Mouse (Mus musculus): Measurements from ENCODE around the gene Sp2.

The Sp2 gene

DNA sequence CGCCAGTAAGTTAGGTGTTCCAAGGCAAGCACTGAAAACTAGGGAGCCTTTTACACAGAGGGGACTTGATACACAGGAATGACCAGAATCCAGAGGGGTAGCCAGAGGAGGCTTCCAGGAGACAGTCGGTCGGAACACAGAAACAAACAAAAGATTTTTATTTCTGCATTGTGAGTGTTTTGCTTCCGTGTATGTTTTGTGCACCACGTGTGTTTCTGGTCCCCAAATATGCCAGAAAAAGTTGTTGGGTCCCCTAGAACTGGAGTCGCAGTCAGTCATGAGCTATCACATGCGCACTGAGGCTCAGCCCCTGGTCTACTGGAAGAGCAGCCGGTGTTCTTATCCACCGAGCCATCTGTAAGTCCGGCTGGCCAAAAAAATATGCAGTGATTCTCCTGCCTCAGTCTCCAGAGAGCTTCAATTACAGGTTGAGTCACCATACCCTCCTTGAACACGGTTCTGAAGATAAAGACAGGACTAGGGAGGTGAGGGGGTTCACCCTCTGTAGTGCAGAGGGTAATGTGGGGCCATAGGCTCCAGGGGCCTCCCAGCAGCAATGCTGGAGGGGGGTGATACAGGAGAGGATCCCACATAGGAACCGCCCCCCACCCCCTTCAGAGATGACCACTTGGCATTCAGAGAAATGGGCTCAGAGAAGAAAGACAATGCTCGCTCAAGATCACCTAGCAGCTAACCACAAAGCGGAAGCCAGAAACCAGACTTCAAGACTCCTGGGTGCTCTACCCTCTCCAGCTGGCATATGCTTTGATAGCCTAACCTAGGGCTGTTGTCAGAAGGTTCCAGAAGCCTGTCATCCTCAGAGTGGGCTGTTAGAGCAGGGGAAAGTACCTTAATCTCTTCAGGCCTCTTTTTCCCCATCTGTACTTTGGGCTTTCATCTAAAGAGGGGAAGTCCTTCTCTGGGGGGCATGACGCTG is 13.3 kb upstream of the Sp2 start:
- DNase-seq (ENCODE audit: low spot score in 2 of 2): peak; percentile 67 to 69

- no peak for DNase-seq (ENCODE audit: low spot score in 2 of 2)
Measured at GRCm38 (mm10) chr11:96995031-96995430, 12.3 kb upstream of the Sp2 start.

DNA sequence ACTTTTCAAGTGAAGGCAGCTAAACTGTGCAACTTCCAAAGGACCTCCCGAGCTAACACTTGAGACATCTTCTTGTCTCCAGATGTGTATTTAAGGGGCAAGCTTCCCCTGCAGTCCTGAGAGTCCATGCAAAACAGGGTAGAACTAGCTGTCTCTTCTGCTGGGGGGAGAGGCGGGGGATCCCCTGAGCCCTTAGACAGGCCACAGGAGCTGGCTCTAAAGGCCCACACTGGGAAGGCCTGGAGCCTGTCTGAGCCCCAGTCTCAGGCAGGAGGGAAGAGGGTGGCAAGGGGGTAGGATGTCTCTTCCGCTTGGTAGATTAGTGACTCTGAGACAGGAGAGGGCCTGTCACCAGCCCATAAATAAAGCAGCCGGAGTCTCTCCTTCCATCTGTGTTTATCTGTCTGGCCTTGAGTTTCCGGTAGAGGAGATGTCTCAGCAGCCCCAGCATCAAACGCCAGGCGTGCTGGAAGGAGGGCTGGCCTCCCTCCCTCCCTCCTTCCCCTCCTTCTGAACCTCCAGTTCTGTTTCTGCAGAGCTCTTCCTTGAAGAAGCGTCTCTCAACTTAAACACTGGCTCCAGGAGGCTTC is 10.1 kb upstream of the Sp2 start:
- no peak for DNase-seq (ENCODE audit: low spot score in 2 of 2)

DNA sequence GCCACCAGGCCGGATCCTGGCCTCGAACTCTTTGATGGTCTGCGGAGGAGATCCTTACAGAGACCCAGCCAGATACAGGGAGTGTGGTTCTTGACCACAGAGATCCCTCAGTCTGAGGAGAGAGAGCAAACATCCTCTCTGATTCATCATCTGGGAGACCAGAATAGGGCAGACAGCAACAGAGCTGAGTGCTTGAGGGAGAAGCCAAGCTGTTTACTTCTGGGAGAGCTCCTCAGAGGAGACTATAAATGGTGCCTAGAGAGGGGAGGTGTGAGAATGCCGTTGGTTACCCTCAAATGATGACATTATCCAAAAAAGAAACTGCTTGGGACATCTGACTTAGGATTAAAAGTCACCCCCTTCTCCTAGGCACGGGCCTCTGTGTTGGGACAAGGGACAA is 8.7 kb upstream of the Sp2 start:
- no peak for DNase-seq (ENCODE audit: low spot score in 2 of 2)

DNA sequence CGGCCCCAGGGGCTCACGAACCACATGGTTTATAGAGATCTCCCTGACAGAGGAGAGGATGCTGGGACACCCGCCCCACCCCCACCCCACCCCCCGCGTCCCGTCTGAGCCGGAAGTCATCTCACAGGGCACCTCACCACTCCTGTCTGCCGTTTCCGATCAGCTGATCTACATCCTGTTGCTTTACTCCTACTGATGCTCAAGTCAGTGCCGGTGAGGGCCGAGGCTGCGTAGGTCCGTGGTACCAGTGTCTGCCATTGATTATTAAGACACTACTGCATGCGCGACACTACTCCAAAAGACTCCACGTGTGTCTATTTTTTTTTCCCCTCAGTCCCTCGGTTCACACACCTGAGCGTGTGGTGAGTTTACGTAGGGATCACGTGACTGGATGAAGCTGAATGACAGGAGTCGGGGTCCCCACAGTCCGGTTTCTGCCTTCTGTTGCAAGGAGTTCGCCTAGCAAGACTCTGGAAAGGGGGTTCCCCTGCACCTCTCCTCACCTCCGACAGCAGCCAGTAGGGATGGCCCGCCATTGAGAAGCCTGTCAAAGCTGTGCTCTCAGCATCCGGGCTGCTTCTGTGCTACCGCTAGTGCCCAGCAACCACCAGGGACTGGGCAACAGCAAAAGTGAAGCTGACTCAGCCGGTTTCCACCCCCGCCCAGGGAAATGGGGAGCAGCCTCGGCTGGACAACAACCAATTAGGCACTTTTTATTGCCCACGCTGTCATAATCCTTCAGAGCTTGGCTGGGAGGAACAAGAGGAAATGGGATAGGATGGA is 5.3 kb upstream of the Sp2 start:
- peak; percentile 65 to 66 for DNase-seq (ENCODE audit: low spot score in 2 of 2)

GRCm38 (mm10) chr11:96986463-96986862 is 3.7 kb upstream of the Sp2 start:
- no peak for DNase-seq (ENCODE audit: low spot score in 2 of 2)

- DNase-seq (ENCODE audit: low spot score in 2 of 2): no peak
Measured at GRCm38 (mm10) chr11:96984903-96985302, 2.1 kb upstream of the Sp2 start.

GRCm38 (mm10) chr11:96982355-96982754 is 404 bp downstream of the Sp2 start:
- DNase-seq (ENCODE audit: low spot score in 2 of 2): peak; percentile 78 to 87

DNA sequence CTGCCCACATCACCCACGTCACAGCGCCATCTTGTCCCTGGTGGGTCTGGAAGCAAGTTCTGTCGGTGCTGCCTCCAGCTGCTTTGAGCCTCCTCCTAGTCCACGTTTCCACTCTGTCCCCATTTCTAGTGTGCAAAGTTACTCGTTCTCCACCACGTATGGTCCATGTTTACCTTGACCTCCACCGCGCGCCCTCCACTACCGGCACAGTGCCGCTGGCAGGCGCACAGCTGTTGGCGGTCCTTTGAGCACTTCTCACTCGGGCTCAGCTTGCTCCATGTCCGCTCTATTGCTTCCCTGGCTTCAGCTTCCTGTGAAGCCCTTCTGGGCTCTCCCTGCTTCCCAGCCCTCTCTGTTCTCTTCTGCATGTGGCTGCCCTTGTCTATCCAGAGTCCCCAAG is 1.3 kb downstream of the Sp2 start:
- DNase-seq (ENCODE audit: low spot score in 2 of 2): no peak

DNA sequence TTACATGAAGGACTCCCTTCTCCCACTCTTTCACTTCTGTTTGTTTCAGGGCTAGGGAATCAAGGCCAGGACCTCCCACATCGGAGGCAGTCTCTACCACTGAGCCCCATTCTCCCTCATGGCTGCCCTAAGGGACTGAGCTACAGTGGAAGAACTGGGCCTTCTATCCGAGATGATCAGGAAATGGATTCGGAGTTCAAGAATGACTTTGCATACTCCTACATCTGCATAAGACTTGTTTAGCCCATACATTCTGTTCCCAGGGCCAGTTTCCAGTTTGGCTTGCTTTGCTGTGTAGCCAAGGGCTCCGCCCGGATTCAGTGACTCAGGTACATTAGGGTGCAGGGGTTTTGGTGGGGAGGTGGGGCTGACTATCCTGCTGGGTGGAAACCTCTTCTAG is 2.7 kb downstream of the Sp2 start:
- DNase-seq (ENCODE audit: low spot score in 2 of 2): no peak

GRCm38 (mm10) chr11:96979329-96979728 is 3.4 kb downstream of the Sp2 start:
- DNase-seq (ENCODE audit: low spot score in 2 of 2): no peak

DNA sequence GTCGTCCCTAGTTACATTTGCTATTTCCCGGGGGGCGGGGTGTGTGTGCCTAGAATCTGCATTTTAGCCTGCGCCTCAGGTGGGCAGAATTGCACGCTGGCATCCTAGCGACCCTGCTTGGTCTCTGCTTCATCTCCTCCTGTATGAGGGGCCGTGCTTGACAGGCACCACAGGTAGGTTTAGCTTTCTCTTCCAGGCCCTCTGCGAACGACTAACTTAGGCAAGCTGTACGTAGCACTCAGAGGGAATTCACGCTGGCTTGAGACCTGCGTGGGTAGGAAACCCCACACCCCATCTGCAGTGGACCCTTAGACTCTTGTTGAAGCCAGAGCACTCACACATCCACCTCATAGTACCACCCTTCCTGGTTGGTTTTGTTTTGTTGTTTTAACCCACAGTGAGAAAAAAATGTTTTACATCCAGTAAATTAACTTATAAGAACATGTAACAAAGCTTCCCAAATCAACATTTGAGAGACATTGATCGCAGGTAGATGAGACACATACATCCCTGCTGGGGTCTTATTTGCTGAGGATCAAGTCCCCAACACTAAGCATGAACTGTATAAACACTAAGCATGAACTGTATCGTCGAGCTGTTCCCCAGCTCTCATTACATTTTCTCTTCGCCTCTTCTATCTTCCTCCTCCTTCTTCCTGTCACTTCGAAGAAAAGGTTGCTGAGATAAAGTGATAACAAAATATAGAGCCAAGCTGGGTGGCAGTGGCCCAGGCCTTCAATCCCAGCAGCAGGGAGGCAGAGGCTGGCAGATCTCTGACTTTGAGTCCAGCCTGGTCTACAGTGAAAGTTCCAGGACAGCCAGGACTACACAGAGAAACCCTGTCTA is 4.1 kb downstream of the Sp2 start:
- no peak for DNase-seq (ENCODE audit: low spot score in 2 of 2)

DNA sequence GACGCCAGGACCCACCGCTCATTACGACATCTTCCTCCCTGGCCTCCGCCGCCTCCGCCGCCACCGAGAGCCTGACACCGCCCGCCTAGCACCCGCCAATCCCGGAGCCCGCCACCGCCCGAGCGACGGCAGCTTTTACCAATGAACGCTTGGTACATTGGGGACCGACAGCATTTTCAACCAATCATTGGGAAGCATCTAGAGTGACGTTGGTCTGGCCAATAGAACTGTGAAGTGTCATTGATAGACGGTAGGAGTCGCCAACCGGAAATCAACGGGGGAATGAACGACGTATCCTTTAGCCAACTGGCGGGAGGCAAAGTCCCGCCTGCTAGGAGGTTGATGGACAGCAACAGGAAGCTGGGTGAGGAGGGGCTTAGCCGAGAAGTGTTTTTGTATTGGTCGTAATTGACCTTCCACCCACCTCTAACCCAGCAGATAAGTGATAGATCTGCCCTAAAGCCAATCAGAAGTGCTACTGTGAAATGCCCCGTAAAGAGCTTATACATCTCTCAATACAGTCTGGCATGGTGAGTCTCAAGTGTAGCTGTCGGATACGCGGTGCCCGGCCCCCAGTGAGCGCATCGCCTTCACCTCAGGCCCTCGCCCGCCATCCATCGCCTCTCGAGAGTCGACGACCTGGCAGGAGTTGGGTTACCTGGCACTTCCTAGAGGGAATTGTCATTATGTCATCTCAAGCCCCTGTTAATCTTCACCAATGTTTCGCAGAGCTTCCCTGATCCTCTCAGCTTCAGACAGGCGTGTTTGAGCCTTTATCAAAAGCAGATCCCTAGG is 5.0 kb downstream of the Sp2 start:
- peak; percentile 97 to 99 for DNase-seq (ENCODE audit: low spot score in 2 of 2)

- peak in 1 of 2 experiments; percentile 87 for DNase-seq (ENCODE audit: low spot score in 2 of 2)
Measured at GRCm38 (mm10) chr11:96976911-96977591, 5.7 kb downstream of the Sp2 start.

DNA sequence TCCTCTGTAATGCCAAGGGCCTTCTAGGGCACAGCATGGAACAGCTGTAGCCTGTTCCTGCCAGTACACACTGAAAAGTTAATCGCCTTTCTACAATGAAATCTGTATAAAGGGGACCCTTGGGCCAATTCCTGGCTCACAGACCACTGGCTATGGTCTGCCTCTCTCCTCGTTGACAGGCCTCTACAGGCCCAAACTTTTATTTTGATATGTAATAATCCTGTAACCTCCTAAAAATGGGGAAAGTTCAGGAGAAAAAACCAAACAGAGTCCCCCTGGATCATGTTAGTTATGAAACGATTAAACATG is 6.4 kb downstream of the Sp2 start:
- no peak for DNase-seq (ENCODE audit: low spot score in 2 of 2)

GRCm38 (mm10) chr11:96975511-96976378 is 7.0 kb downstream of the Sp2 start:
- no peak for DNase-seq (ENCODE audit: low spot score in 2 of 2)

DNA sequence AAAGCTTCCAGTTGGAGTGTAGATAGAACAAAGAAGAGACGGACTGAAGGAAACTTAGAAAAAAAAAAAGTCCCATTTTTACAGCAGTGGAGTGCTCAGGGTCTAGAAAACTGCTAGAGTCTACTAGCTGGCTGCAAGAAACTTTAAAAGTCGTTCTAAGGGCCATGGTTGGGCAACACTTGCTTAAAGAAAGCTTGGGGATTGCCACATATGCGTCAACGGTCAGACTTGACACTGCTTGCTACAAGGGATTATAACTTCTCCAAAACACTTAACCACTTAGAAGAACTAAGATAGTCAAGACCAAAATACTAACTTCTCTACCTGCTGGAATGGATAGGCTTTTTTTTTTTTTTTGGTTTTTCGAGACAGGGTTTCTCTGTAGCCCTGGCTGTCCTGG is 7.9 kb downstream of the Sp2 start:
- no peak for DNase-seq (ENCODE audit: low spot score in 2 of 2)

DNA sequence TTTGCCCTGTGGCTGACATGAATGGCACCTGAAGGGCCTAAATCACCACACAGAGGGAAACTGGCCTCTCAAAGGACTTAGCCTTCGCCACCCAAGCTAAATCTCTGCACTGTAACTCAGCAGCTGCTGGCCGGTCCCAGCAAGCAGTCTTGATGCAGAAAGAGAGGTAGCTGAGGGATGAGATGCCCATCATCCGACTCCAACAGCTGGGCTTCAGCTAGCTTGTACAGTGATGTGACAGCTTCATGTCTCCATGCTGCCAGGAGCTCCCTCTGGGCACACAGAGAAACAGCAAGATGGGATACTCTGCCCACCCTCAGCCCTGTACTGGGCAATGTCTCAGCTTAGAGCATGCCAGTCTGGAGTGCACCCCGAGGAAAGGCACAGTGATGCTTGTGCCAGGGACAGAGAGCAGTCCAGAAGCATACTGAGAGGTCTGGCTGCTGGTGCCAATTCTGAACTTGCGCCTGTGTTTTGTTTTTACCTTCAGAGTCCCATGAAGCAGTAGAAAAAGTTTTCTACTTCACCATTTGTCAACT is 9.3 kb downstream of the Sp2 start:
- DNase-seq (ENCODE audit: low spot score in 2 of 2): no peak

DNA sequence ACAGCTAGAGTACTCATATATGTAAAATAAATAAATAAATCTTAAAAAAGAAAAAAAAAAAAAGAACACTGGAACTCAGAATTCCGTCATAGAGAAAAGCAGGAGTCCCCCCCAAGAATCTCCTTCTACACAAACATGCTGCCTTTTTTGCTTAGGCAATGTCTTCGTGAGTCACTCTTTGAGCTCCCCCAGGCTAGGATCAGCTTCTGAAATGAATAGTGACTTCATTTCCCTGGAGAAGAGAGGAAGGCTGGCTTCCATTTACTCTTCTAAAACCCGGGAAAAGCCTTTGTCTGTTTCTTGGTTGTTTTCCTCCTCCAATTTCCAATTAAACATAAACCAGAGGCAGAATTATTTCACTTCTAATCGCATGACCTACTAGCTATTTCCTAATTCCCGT is 9.9 kb downstream of the Sp2 start:
- no peak for DNase-seq (ENCODE audit: low spot score in 2 of 2)

Measured in thymus, postnatal 10 days (tissue).